Mouse (Mus musculus): ENCODE data around the gene Map4k5.

Gene Map4k5

DNA sequence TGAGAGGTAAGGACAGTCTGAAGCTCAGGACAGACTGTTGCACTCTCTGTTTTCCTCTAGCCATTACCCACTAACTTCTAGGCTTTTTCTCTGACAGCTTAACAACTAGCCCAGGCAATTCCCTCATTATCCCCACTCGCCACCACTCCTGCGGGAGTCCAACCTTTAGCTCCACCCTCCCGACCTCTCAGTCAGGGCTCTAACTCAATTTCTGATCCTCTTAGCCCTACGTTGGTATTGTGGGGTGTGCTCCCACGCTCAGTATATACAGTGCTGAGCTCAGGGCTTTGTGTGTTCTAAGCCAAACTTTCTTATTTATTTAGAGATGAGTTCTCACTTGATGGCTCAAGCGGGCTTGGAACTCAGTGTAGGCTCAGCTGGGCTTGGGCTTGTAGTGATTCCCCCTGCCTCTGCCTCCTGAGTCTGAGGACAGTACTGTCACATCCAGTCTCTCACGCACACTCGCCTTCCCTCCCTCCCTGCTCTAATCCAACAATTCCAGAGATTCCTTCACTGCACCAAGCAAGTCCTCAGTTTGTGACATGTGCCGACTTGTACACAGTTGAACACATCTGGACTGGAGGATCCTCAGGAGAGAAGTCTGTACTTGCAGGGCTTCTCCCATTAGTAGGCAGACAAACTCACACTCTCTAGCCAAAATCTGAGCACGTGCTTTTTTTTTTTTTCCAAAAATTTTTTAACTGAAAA, 11.6 kb downstream of the Map4k5 start:
- H3K36me3 ChIP-seq (ENCODE audit: insufficient read depth, low read length) = no peaks in the 10 kb centered on the region
- no peak for TF ChIP-seq CTCF (conservative IDR thresholded peaks at IDR 0.05; ENCODE audit: low read length)
- TF ChIP-seq POU5F1 (IDR thresholded peaks at IDR 0.05; ENCODE audit: borderline replicate concordance, low read length) = no peak
- TF ChIP-seq NANOG (IDR thresholded peaks at IDR 0.05; ENCODE audit: borderline replicate concordance, low read length) = no peak
- H3K27me3 ChIP-seq (ENCODE audit: insufficient read depth, low read length) = no peaks in the 10 kb centered on the region
- H3K9me3 ChIP-seq (ENCODE audit: low read length) = no peaks in the 10 kb centered on the region
- peaks cover 60% of the 10 kb centered on the region for H3K4me1 ChIP-seq (replicated peaks; ENCODE audit: low read depth, low read length)
- H3K4me3 ChIP-seq (replicated peaks; ENCODE audit: low read length) = no peak overlapping the region

GRCm38 (mm10) chr12:69879739-69880138, 13.3 kb downstream of the Map4k5 start:
- H3K4me1 ChIP-seq (replicated peaks; ENCODE audit: low read depth, low read length) = peaks cover 65% of the 10 kb centered on the region
- no peaks in the 10 kb centered on the region for H3K36me3 ChIP-seq (ENCODE audit: insufficient read depth, low read length)
- no peak for TF ChIP-seq CTCF (conservative IDR thresholded peaks at IDR 0.05; ENCODE audit: low read length)
- no peak for TF ChIP-seq POU5F1 (IDR thresholded peaks at IDR 0.05; ENCODE audit: borderline replicate concordance, low read length)
- no peak for TF ChIP-seq NANOG (IDR thresholded peaks at IDR 0.05; ENCODE audit: borderline replicate concordance, low read length)
- no peaks in the 10 kb centered on the region for H3K27me3 ChIP-seq (ENCODE audit: insufficient read depth, low read length)
- no peaks in the 10 kb centered on the region for H3K9me3 ChIP-seq (ENCODE audit: low read length)
- H3K4me3 ChIP-seq (replicated peaks; ENCODE audit: low read length) = no peak overlapping the region

DNA sequence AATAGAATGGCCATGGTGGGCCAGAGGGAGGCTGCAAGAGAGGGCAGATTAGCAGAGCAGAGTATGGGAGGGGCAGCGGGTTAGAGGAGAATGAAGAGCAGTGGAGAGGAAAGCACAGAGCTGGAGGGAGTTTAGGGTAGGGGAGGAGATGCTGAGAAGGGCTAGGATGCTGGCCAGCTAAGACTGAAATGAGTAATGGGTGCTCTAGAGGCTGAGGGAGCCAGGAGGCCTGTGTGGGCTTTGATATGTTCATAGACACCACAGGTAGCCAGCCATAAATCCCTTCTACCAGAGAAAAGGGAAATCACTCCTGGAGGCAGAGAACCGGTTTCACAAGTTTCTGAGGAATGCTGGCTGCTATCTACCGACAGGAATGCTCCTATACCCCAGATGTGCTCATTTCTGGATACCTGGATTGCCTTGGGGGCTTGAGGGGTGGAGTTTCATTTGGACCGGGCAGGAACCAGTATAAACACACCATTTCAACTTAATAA, 13.8 kb downstream of the Map4k5 start:
- TF ChIP-seq POU5F1 (IDR thresholded peaks at IDR 0.05; ENCODE audit: borderline replicate concordance, low read length) = no peak; the same call in 1 of the 2 replicates
- no peak for TF ChIP-seq NANOG (IDR thresholded peaks at IDR 0.05; ENCODE audit: borderline replicate concordance, low read length)
- no peak for TF ChIP-seq CTCF (conservative IDR thresholded peaks at IDR 0.05; ENCODE audit: low read length)
- Histone ChIP-seq H3K9me3 (ENCODE audit: low read length) (no peaks in the 10 kb centered on the region), H3K36me3 (ENCODE audit: insufficient read depth, low read length) (no peaks in the 10 kb centered on the region), H3K4me3 (replicated peaks; ENCODE audit: low read length) (no peak overlapping the region), H3K27me3 (ENCODE audit: insufficient read depth, low read length) (no peaks in the 10 kb centered on the region), H3K4me1 (replicated peaks; ENCODE audit: low read depth, low read length) (peaks cover 65% of the 10 kb centered on the region)

GRCm38 (mm10) chr12:69877842-69878363, 15.1 kb downstream of the Map4k5 start:
- no peaks in the 10 kb centered on the region for H3K36me3 ChIP-seq (ENCODE audit: insufficient read depth, low read length)
- no peaks in the 10 kb centered on the region for H3K27me3 ChIP-seq (ENCODE audit: insufficient read depth, low read length)
- TF ChIP-seq CTCF (conservative IDR thresholded peaks at IDR 0.05; ENCODE audit: low read length) = no peak
- H3K9me3 ChIP-seq (ENCODE audit: low read length) = no peaks in the 10 kb centered on the region
- peaks cover 65% of the 10 kb centered on the region for H3K4me1 ChIP-seq (replicated peaks; ENCODE audit: low read depth, low read length)
- H3K4me3 ChIP-seq (replicated peaks; ENCODE audit: low read length) = no peak overlapping the region

GRCm38 (mm10) chr12:69871632-69872031, 21.4 kb downstream of the Map4k5 start:
- TF ChIP-seq POU5F1 (IDR thresholded peaks at IDR 0.05; ENCODE audit: borderline replicate concordance, low read length) = no peak
- no peak for TF ChIP-seq NANOG (IDR thresholded peaks at IDR 0.05; ENCODE audit: borderline replicate concordance, low read length)
- TF ChIP-seq CTCF (conservative IDR thresholded peaks at IDR 0.05; ENCODE audit: low read length) = no peak
- H3K4me1 ChIP-seq (replicated peaks; ENCODE audit: low read depth, low read length) = peaks cover 18% of the 10 kb centered on the region

DNA sequence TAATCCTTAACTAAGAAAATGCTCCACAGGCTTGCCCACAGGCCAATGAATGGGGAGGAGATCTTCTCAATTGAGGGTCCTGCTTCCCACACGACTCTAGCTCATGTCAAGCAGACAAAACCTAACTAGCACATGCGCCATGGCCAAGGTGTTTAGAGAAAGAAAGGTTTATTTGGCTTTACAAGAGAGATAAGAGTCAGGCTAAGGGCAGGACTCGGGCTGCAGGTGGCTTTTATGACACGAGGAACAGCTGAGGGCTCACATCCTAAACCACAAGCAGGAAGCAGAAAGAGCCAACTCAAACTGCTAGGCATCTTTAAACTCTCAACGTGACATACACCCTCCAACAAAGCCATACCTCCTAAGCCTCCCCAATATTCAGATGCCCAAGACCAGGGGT, 25.7 kb downstream of the Map4k5 start:
- H3K9me3 ChIP-seq (ENCODE audit: low read length) = no peaks in the 10 kb centered on the region

More at GRCm38 (mm10) chr12:69871632-69872031, 21.4 kb downstream of the Map4k5 start:
- no peaks in the 10 kb centered on the region for H3K27me3 ChIP-seq (ENCODE audit: insufficient read depth, low read length)
- no peaks in the 10 kb centered on the region for H3K9me3 ChIP-seq (ENCODE audit: low read length)
- peaks cover 10% of the 10 kb centered on the region; the same call in 1 of the 2 replicates for H3K36me3 ChIP-seq (ENCODE audit: insufficient read depth, low read length)
- no peak overlapping the region for H3K4me3 ChIP-seq (replicated peaks; ENCODE audit: low read length)

GRCm38 (mm10) chr12:69864164-69864692, 28.8 kb downstream of the Map4k5 start:
- Histone ChIP-seq H3K4me3 (replicated peaks; ENCODE audit: low read length) (no peak overlapping the region), H3K27me3 (ENCODE audit: insufficient read depth, low read length) (no peaks in the 10 kb centered on the region), H3K9me3 (ENCODE audit: low read length) (no peaks in the 10 kb centered on the region)

More for the DNA sequence above, 25.7 kb downstream of the Map4k5 start:
- peaks cover 22% of the 10 kb centered on the region for H3K4me1 ChIP-seq (replicated peaks; ENCODE audit: low read depth, low read length)
- H3K4me3 ChIP-seq (replicated peaks; ENCODE audit: low read length) = no peak overlapping the region
- H3K36me3 ChIP-seq (ENCODE audit: insufficient read depth, low read length) = peaks cover 14% of the 10 kb centered on the region
- no peaks in the 10 kb centered on the region for H3K27me3 ChIP-seq (ENCODE audit: insufficient read depth, low read length)
- TF ChIP-seq CTCF (conservative IDR thresholded peaks at IDR 0.05; ENCODE audit: low read length) (no peak), NANOG (IDR thresholded peaks at IDR 0.05; ENCODE audit: borderline replicate concordance, low read length) (no peak), POU5F1 (IDR thresholded peaks at IDR 0.05; ENCODE audit: borderline replicate concordance, low read length) (no peak)

GRCm38 (mm10) chr12:69863505-69863904, 29.5 kb downstream of the Map4k5 start:
- Histone ChIP-seq H3K9me3 (ENCODE audit: low read length) (no peaks in the 10 kb centered on the region), H3K27me3 (ENCODE audit: insufficient read depth, low read length) (no peaks in the 10 kb centered on the region), H3K4me1 (replicated peaks; ENCODE audit: low read depth, low read length) (peaks cover 17% of the 10 kb centered on the region; the same call in 1 of the 2 replicates), H3K4me3 (replicated peaks; ENCODE audit: low read length) (no peak overlapping the region), H3K36me3 (ENCODE audit: insufficient read depth, low read length) (peaks cover 3% of the 10 kb centered on the region; the same call in 1 of the 2 replicates)
- TF ChIP-seq POU5F1 (IDR thresholded peaks at IDR 0.05; ENCODE audit: borderline replicate concordance, low read length) (no peak), NANOG (IDR thresholded peaks at IDR 0.05; ENCODE audit: borderline replicate concordance, low read length) (no peak), CTCF (conservative IDR thresholded peaks at IDR 0.05; ENCODE audit: low read length) (no peak)

More at GRCm38 (mm10) chr12:69864164-69864692, 28.8 kb downstream of the Map4k5 start:
- H3K36me3 ChIP-seq (ENCODE audit: insufficient read depth, low read length) = peaks cover 3% of the 10 kb centered on the region; the same call in 1 of the 2 replicates
- H3K4me1 ChIP-seq (replicated peaks; ENCODE audit: low read depth, low read length) = peaks cover 17% of the 10 kb centered on the region; the same call in 1 of the 2 replicates
- no peak for TF ChIP-seq NANOG (IDR thresholded peaks at IDR 0.05; ENCODE audit: borderline replicate concordance, low read length)
- no peak for TF ChIP-seq POU5F1 (IDR thresholded peaks at IDR 0.05; ENCODE audit: borderline replicate concordance, low read length)
- no peak for TF ChIP-seq CTCF (conservative IDR thresholded peaks at IDR 0.05; ENCODE audit: low read length)
